Mouse (Mus musculus) forebrain, embryonic 16.5 days (tissue): Measurements from ENCODE around the gene Glrx5. TPM values are rescaled to one million over a fixed set of nuclear protein-coding genes. Genes with fewer than 3 reads are reported as not detected.

Experiments
- ATAC-seq: fragments of 200-750 bp; cut with Nextera tagmentation; 2 replicates; pipeline ENCODE4 v1.8.0; 2017; ENCODE audit warnings: mild to moderate bottlenecking, moderate library complexity
- H3K27ac ChIP-seq: fragments of 300-500 bp; sonication (generic); 2 replicates; pipeline ENCODE4 v1.5.1; 2014; ENCODE audit warnings: low read length, control low read depth
- H3K27me3 ChIP-seq: fragments of 300-500 bp; sonication (generic); replicated peaks from 2 replicates; pipeline ENCODE4 v1.6.1; 2014; ENCODE audit warnings: low read length; ENCODE audit not compliant: control insufficient read depth, insufficient read depth
- H3K36me3 ChIP-seq: fragments of 300-500 bp; sonication (generic); 2 replicates; pipeline ENCODE4 v1.6.1; 2014; ENCODE audit not compliant: control insufficient read depth, insufficient read depth
- H3K4me1 ChIP-seq: fragments of 300-500 bp; sonication (generic); replicated peaks from 2 replicates; pipeline ENCODE4 v1.6.1; 2014; ENCODE audit warnings: low read length; ENCODE audit not compliant: control insufficient read depth, insufficient read depth
- H3K4me2 ChIP-seq: fragments of 300-500 bp; sonication (generic); 2 replicates; pipeline ENCODE4 v1.6.1; 2014; ENCODE audit warnings: mild to moderate bottlenecking, low read length, control low read depth
- H3K4me3 ChIP-seq: fragments of 300-500 bp; sonication (generic); replicated peaks from 2 replicates; pipeline ENCODE4 v1.5.1; 2014; ENCODE audit warnings: mild to moderate bottlenecking, low read length, control low read depth
- H3K9ac ChIP-seq: fragments of 300-500 bp; sonication (generic); replicated peaks from 2 replicates; pipeline ENCODE4 v1.6.1; 2014; ENCODE audit warnings: low read depth, low read length, control low read depth
- H3K9me3 ChIP-seq: fragments of 300-500 bp; sonication (generic); 2 replicates; pipeline ENCODE4 v1.6.1; 2016; ENCODE audit warnings: low read length; ENCODE audit not compliant: control insufficient read depth
- WGBS: fragments of 180-500 bp; shearing (Covaris S2); extraction: QIAGEN DNeasy Blood & Tissue Kit; methylation state at CpG from one replicate; pipeline ENCODE4 v1.1.7; 2014; 5-methylcytosine and 5-hydroxymethylcytosine counted together
- polyA plus RNA-seq: library from polyadenylated mRNA; unstranded; fragments of >200 nt; fragmentation: Nextera tagmentation; extraction: Ambion mirVana; gene quantifications from 2 replicates; pipeline ENCODE4 v1.2.1, GENCODE M21; 2015

Gene Glrx5
- polyA plus RNA-seq, 1 experiment from 2014 or later: 133 TPM

DNA sequence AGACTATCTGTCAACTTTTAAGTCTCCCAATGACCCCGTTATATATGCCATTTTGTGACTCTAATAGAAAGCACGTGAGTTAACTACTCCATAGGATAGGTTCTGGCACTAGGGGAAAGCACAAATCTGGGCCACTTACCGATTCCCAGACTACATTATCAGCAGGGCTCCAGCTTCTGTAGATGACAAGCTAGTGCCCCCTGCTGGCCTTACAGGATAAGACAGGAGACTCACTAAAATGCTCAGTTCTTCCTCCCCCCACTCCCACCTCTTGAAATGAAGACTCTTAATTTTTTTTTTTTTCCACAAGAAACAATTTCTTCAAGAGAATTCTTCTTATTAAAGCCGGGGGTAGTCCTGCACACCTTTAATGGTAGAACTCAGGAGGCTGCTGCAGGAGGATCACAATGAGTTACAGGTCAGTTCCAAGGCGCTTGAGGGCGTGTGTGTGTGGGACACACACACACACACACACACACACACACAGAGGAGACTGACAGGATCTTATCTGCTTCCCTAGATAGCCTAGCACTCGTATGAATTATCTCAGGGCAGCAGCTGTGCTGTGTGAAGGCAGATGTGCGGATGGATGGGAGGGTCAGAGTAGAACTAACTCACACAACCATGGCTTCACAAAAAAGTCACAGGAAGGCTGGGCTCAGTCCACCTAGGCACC is 7.1 kb upstream of the Glrx5 start:
- peaks cover under 1% of the 10 kb centered on the region; the same call in 1 of the 2 replicates for H3K4me1 ChIP-seq
- H3K27ac ChIP-seq: no peak overlapping the region
- no peaks in the 10 kb centered on the region for H3K27me3 ChIP-seq
- peak; percentile 44 for ATAC-seq
- 52% methylated on average over 8 of the region's 8 CpGs for WGBS
- no peak overlapping the region for H3K4me3 ChIP-seq
- no peak overlapping the region for H3K4me2 ChIP-seq
- no peak overlapping the region for H3K9ac ChIP-seq
- peaks cover 6% of the 10 kb centered on the region for H3K36me3 ChIP-seq
- H3K9me3 ChIP-seq: peaks cover 2% of the 10 kb centered on the region; the same call in 1 of the 2 replicates

DNA sequence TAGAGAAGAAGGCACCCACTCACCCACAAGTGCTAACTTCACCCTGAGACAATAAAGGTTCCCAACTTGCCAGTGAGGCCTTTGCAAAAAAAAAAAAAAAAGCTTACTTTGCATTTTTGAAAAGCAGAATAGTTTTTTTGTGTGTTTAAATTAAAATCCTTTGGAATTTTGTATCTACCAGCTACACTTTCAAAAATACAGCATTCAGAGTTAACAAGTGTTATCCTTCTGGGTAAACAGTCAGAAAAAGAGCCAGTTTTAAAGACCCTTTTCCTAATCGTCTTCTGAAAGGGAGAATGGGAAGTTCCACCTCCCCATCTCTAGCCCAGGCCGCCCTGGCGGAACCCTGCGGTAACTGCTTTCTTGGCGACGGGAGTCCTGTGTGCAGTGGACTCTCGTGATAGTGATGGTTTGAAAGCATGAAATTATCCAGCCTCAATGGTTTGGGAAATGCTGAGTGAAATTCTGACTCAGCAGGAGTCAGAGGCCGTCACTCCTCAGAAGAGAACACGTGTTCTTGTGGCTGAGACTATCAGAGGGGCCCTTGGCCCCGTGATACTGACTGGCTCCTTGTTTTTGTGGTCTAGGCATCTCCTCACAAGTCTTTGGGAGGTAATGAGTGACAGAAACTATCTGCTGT is 6.4 kb upstream of the Glrx5 start:
- Histone ChIP-seq H3K4me2 (no peak overlapping the region), H3K27ac (no peak overlapping the region), H3K9me3 (peaks cover 2% of the 10 kb centered on the region; the same call in 1 of the 2 replicates), H3K36me3 (peaks cover 6% of the 10 kb centered on the region), H3K4me1 (peaks cover 7% of the 10 kb centered on the region), H3K27me3 (no peaks in the 10 kb centered on the region), H3K4me3 (no peak overlapping the region), H3K9ac (no peak overlapping the region)
- WGBS: 56% methylated on average over 10 of the region's 10 CpGs
- no peak for ATAC-seq

DNA sequence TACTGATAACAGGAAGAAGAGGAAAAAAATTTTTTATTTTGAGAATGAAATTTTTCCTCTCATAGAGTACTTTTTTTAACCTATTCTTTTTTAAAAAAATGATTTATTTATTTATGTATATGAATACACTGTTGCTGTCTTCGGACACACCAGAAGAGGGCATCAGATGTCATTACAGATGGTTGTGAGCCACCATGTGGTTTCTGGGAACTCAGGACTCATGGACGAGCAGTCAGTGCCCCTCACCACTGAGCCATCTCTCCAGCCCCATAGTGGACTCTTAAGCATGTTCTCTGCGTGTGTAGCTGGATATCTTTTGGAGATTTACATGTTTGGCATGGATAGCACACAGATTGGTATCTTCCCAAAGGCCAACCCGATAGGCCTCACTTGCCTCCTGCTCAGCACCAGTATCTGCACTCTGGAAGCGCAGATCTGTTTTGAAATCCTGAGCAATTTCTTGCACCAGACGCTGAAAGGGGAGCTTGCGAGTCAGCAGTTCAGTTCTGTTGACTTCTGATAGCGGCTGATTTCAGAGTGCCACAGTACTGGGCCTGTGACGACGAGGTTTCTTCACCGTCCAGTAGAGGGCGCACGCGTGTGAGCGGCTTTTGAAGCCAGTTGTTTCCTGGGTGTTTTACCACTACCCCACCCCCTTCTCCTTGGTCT is 5.0 kb upstream of the Glrx5 start:
- Histone ChIP-seq H3K36me3 (peaks cover 6% of the 10 kb centered on the region), H3K4me1 (peaks cover 12% of the 10 kb centered on the region), H3K9ac (no peak overlapping the region), H3K4me2 (no peak overlapping the region), H3K4me3 (no peak overlapping the region), H3K27ac (no peak overlapping the region), H3K27me3 (no peaks in the 10 kb centered on the region), H3K9me3 (peaks cover 2% of the 10 kb centered on the region; the same call in 1 of the 2 replicates)
- 33% methylated on average over 15 of the region's 15 CpGs for WGBS
- no peak for ATAC-seq

DNA sequence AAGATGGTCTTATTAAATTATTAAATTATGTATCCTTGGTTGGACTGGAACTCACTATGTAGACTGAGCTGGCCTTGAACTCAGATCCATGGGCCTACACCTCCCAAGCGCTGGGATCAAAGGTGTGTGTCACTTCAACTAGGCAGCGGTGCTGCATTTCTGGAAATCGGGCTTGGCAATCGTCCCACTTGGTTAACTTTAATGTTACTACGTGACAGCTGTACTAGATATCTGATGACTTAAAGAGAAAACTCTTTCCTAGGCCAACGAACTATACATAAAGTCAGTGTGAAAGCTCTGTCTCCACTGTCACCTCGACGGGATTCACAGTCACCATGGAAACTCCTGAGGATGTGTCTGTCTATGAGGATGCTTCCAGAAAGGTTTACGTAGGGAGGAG is 2.6 kb upstream of the Glrx5 start:
- Histone ChIP-seq H3K4me1 (peaks cover 30% of the 10 kb centered on the region), H3K9ac (no peak overlapping the region), H3K4me2 (no peak overlapping the region), H3K4me3 (no peak overlapping the region), H3K27me3 (no peaks in the 10 kb centered on the region), H3K36me3 (peaks cover 6% of the 10 kb centered on the region), H3K9me3 (no peaks in the 10 kb centered on the region), H3K27ac (no peak overlapping the region)
- ATAC-seq: no peak
- WGBS: 87% methylated on average over 9 of the region's 9 CpGs

DNA sequence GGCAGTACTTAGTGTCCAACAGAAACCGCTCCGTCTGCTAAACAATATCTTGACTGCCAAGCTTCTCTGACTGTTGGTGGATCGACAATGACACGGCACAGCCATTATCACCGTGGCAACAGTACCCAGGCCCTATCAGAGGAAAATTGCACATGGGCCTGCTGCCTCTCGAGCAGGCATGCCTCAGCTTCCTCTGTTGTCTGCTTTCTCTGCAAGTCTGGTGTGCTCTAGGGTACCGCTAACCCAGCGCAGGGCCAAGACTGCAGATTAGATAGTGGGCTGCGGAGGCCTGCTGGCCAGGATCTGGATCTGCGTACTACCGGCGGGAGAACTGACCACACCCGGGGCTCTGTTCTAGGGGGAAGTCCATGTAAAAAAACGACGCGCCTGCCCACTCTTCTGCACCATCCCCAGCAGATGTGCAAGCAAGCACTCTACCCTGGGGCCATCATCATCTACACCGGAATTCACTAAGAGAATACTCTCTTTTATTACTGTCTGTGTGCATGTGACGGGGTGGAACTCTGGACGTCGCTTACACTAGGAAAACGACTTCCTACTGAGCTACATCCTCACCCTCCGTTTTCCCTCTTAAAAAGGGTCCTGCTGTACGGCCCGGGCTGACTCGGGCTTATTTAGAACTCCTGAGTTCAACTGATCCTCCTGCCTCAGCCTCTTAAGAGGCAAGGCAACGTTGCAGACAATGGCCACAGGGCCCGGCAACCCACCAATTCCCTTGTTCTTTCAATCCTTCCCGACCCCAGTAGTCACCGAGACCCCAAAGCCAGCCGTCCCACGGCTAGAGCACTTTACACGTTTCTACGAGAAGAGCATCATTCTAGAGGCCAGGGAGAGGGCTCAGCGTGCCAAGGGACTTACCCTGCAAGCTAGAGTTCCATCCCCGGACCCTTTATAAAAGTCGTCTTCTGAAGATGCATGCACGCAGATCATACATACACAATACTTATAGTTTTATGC is 1.1 kb upstream of the Glrx5 start:
- Histone ChIP-seq H3K9ac (peak overlapping the region; percentile 85), H3K4me3 (peak overlapping the region; percentile 97), H3K4me2 (peak overlapping the region; percentile 99), H3K36me3 (peaks cover 6% of the 10 kb centered on the region), H3K27ac (peak overlapping the region; percentile 53), H3K27me3 (no peaks in the 10 kb centered on the region), H3K4me1 (peaks cover 31% of the 10 kb centered on the region), H3K9me3 (no peaks in the 10 kb centered on the region)
- ATAC-seq: no peak
- 6% methylated on average over 37 of the region's 37 CpGs for WGBS

DNA sequence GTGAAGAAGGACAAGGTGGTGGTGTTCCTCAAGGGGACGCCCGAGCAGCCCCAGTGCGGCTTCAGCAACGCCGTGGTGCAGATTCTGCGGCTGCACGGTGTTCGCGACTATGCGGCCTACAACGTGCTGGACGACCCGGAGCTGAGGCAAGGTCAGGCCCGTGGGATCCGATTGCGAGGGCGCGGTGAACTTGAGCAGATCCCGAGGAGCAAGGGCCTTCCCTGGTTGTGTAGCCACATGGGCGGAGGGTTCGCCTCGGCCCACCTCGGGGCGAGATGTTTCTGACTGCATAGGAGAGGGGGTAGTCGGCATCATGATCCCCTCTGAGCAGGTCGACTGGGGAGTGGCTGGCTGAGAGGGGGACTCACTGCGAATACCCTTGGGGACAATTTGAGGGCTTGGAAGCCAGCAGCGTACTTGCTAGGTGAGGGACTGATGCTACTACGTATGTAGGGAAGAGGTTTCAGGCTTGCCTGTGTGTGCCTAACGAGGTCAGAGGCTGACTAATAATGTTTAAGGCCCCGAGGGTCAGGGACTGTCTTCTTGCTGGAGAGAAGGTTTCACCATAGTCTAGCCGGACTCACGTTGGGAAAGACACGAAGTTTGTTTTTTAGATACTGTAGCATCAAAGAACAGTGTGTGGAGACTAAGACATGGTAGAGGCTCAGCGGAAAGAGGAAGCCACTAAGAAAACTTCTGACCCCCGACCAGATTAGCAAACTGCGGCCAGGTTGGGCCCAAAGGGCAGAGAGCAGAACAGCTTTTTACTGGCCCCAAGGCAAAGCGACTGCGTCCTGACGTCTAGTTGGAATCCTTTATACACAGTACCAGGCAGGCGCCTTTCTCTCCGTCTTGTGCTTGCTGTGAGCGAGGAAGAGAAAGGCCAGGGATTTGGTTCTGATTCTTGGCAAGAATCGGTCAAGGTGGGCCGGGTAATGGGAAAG is 616 bp downstream of the Glrx5 start:
- Histone ChIP-seq H3K9me3 (no peaks in the 10 kb centered on the region), H3K9ac (peak overlapping the region; percentile 87)

DNA sequence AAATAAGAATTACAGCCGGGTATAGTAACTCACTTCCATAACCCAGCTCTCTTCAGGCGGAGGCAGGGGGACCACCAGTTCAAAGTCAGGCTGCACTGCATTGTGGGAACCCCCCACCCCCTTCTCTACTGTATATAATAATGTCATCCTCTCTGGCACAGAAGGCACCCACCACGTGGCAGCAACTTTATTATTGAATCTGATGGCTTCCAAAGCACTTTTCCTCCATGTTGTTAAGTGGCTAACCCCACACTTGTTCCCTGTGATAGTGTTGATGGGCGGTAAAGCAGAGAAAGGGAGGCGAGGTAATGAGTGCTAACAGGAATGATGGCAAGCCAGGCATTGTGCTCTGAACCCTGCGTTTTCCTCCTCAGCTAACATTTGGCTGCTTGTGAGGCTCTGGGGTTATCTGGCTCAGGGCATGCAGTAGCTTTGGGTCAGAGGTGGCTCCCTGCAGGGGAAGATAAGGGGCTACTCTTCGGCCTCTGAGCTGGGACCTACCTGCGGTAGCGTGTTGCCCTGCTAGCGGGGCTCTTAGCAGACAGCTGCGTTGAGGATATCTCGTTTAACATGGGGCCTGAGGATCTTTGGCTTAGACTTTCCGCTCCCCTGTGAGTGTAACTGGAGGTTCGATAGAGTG is 1.8 kb downstream of the Glrx5 start:
- Histone ChIP-seq H3K36me3 (peaks cover 4% of the 10 kb centered on the region), H3K9ac (no peak overlapping the region), H3K4me1 (peaks cover 31% of the 10 kb centered on the region), H3K4me2 (peak overlapping the region; percentile 61), H3K4me3 (no peak overlapping the region), H3K9me3 (no peaks in the 10 kb centered on the region), H3K27ac (no peak overlapping the region), H3K27me3 (no peaks in the 10 kb centered on the region)
- 71% methylated on average over 14 of the region's 14 CpGs for WGBS
- ATAC-seq: no peak

More for the DNA sequence above, 616 bp downstream of the Glrx5 start:
- Histone ChIP-seq H3K4me1 (peaks cover 31% of the 10 kb centered on the region), H3K27me3 (no peaks in the 10 kb centered on the region), H3K36me3 (peaks cover 6% of the 10 kb centered on the region), H3K4me3 (peak overlapping the region; percentile 97), H3K27ac (peak overlapping the region; percentile 75), H3K4me2 (peak overlapping the region; percentile 61)
- WGBS: 2% methylated on average over 45 of the region's 45 CpGs
- peak; percentile 50 for ATAC-seq

DNA sequence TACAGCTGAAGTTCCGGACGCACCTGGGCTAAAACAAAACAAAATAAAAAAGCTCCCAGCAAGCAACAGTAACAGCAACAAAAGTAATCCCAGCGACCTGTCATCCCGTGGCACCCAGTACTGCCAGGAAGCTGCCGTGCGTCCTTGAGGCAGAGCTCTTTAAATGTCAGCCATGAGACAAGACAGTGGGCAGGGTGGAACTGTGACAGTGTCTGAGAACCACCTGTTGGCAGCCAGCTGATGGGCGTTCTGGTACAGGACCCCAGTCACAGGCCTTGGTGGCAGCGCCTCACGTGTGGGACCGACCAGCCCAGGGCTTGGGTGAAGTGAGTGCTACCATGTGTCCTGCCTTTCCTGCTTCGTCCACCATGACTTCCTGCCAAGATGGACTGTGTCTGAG is 5.7 kb downstream of the Glrx5 start:
- H3K9ac ChIP-seq: no peak overlapping the region
- H3K27ac ChIP-seq: no peak overlapping the region
- no peaks in the 10 kb centered on the region for H3K9me3 ChIP-seq
- H3K4me1 ChIP-seq: peaks cover 18% of the 10 kb centered on the region
- ATAC-seq: no peak
- 86% methylated on average over 11 of the region's 11 CpGs for WGBS
- no peak overlapping the region for H3K4me2 ChIP-seq
- H3K4me3 ChIP-seq: no peak overlapping the region
- H3K27me3 ChIP-seq: no peaks in the 10 kb centered on the region
- H3K36me3 ChIP-seq: peaks cover 9% of the 10 kb centered on the region
